Mouse (Mus musculus) adrenal gland, postnatal 25 days (tissue): Measurements from ENCODE around the gene Egr2. TPM values are rescaled to one million over a fixed set of nuclear protein-coding genes. Genes with fewer than 3 reads are reported as not detected.

Source experiments
- total RNA-seq: library from RNA; stranded (reverse); gene quantifications from 2 replicates; pipeline ENCODE4 v1.2.3, GENCODE M21; 2021

Gene Egr2
- total RNA-seq, 1 experiment from 2014 or later = 0.39 TPM

Other genes with a start within 250 kb of the Egr2 start
- 31.5 and 31.7 TPM in 2 replicates for gene Ado, start 13.5 kb downstream of the Egr2 start, total RNA-seq